Mouse (Mus musculus): ENCODE results near the gene Rab20. TPM values are rescaled to one million over a fixed set of nuclear protein-coding genes. Genes with fewer than 3 reads are reported as not detected.
"Not testable (repeated sequence)": the region's sequence is repeated elsewhere in the genome, so short reads cannot be mapped to it uniquely, and the experiment has no call there.

Rab20 gene
- polyA plus RNA-seq, 1 experiment: 1.2 TPM

DNA sequence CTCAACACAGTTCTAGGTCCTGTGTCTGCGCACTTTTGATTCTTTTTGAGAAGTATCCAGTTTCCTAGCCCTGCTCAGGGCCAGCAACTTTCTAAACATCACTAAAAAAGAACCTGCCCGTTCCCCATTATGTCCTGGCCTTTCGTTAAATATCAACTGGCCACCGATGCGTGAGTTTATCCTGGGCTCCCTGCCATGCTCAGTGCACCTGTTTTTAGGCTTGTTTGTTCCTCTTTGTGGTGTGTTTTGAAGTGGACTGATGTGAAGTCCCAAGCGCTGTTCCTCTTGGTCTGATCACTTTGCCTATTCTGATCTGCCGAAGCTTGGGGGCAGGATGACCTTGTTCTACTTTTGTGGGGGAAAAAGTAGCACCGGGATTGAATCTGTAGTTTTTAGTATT lies 7.2 kb downstream of the Rab20 start:
- no peaks in the 10 kb centered on the region for H3K4me1 ChIP-seq (ENCODE audit: control insufficient read depth, insufficient read depth, low read length)
- H3K4me3 ChIP-seq (ENCODE audit: insufficient read depth, low read length): no peak overlapping the region
- no peak overlapping the region for H3K27ac ChIP-seq (ENCODE audit: insufficient read depth, low read length)
- TF ChIP-seq CTCF (IDR thresholded peaks at IDR 0.05; ENCODE audit: extremely low read depth, insufficient read depth, low read length) (no peak), POLR2A (IDR thresholded peaks at IDR 0.05; ENCODE audit: extremely low read depth, insufficient read depth, low read length) (no peak)

DNA sequence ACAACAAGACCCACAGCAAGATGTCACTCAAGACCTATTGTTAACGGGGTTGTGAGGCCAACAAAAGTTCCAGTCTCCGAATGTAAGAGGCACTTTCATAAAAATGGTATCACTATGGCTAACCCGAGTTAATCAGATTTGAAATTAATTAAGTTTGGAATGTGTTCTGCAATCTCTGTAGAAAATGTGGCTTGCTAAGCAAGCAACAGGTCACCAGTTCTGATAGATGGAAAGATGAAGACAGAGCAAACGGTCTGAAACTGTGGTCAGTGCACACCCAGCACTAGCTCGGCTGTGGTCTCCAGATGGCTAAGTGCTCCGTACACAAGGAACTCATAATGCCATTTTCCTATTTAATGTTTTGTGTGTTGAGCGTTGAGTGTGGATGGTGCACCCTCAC lies 7.8 kb downstream of the Rab20 start:
- no peak overlapping the region for H3K4me3 ChIP-seq (ENCODE audit: insufficient read depth, low read length)
- H3K27ac ChIP-seq (ENCODE audit: insufficient read depth, low read length): no peak overlapping the region
- TF ChIP-seq CTCF (IDR thresholded peaks at IDR 0.05; ENCODE audit: extremely low read depth, insufficient read depth, low read length) (no peak), POLR2A (IDR thresholded peaks at IDR 0.05; ENCODE audit: extremely low read depth, insufficient read depth, low read length) (no peak)
- H3K4me1 ChIP-seq (ENCODE audit: control insufficient read depth, insufficient read depth, low read length): no peaks in the 10 kb centered on the region

DNA sequence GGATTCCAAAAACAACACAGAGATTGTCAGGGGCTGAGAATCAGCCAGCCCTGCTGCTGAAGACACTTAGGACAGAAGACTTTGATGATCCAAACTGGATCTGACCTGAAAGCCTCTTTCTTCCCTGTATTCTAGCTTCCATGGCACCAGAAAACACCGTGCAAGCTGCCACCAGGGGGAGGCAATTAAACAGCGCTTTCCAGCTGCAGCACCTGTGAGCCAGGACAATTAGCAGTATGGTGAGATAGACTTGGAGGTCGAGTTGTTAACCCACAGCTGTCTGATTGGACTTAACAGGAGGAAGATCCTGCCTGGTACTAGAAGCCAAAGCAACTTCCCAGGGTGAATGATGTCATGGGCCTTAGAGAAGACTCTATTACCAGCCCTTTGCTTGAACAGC lies 9.4 kb downstream of the Rab20 start:
- H3K4me1 ChIP-seq (ENCODE audit: control insufficient read depth, insufficient read depth, low read length): no peaks in the 10 kb centered on the region
- TF ChIP-seq POLR2A (IDR thresholded peaks at IDR 0.05; ENCODE audit: extremely low read depth, insufficient read depth, low read length): no peak
- TF ChIP-seq CTCF (IDR thresholded peaks at IDR 0.05; ENCODE audit: extremely low read depth, insufficient read depth, low read length): peak; percentile 56

DNA sequence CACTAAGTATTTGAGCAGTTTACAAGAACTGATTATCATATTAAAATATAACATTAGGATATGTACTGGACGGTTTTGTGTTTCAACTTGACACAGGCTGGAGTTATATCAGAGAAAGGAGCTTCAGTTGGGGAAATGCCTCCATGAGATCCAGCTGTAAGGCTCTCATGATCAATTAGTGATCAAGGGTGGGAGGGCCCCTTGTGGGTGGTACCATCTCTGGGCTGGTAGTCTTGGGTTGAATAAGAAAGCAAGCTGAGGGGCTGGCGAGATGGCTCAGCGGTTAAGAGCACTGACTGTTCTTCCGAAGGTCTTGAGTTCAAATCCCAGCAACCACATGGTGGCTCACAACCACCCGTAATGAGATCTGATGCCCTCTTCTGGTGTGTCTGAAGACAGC lies 12.0 kb downstream of the Rab20 start:
- not testable (repeated sequence) for H3K4me3 ChIP-seq (ENCODE audit: insufficient read depth, low read length); H3K4me1 ChIP-seq (ENCODE audit: control insufficient read depth, insufficient read depth, low read length); H3K27ac ChIP-seq (ENCODE audit: insufficient read depth, low read length)

More for the DNA sequence above, 9.4 kb downstream of the Rab20 start:
- Histone ChIP-seq H3K4me3 (ENCODE audit: insufficient read depth, low read length) (no peak overlapping the region), H3K27ac (ENCODE audit: insufficient read depth, low read length) (no peak overlapping the region)

DNA sequence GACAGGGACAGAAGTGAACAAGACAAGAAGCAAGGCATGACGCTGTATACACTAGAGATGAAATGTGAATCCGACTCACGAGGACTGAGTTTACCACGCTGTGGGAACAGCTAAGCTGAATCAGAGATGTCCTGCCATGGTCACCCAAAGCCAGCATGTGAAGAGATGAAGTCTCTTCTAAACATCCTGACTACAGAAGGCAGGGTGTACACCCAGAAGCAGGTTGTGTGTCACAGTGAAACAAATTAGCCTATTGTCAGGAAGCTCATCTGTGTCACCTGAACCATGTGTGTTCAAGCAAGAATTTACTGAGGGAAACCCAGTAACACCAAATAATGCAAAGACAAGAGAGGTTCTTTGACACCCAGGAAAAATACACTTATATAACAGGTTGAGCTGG lies 12.9 kb downstream of the Rab20 start:
- Histone ChIP-seq H3K27ac (ENCODE audit: insufficient read depth, low read length) (no peak overlapping the region), H3K4me3 (ENCODE audit: insufficient read depth, low read length) (no peak overlapping the region), H3K4me1 (ENCODE audit: control insufficient read depth, insufficient read depth, low read length) (no peaks in the 10 kb centered on the region)
- TF ChIP-seq POLR2A (IDR thresholded peaks at IDR 0.05; ENCODE audit: extremely low read depth, insufficient read depth, low read length) (no peak), CTCF (IDR thresholded peaks at IDR 0.05; ENCODE audit: extremely low read depth, insufficient read depth, low read length) (no peak)

DNA sequence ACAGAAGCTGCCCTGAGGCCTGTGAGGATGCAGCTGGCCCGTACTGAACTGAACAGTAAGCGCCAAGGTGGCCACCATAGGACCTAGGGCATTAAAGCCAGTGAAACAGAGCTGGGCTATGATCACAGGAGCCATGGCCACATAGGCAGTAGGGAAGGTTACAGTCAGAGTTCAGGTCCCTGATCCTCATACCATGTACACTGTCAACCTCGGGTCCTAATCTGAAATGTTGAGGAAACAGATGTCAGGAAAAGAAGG lies 13.9 kb downstream of the Rab20 start:
- no peaks in the 10 kb centered on the region for H3K4me1 ChIP-seq (ENCODE audit: control insufficient read depth, insufficient read depth, low read length)
- no peak for TF ChIP-seq CTCF (IDR thresholded peaks at IDR 0.05; ENCODE audit: extremely low read depth, insufficient read depth, low read length)
- TF ChIP-seq POLR2A (IDR thresholded peaks at IDR 0.05; ENCODE audit: extremely low read depth, insufficient read depth, low read length): no peak
- H3K27ac ChIP-seq (ENCODE audit: insufficient read depth, low read length): no peak overlapping the region
- no peak overlapping the region for H3K4me3 ChIP-seq (ENCODE audit: insufficient read depth, low read length)

DNA sequence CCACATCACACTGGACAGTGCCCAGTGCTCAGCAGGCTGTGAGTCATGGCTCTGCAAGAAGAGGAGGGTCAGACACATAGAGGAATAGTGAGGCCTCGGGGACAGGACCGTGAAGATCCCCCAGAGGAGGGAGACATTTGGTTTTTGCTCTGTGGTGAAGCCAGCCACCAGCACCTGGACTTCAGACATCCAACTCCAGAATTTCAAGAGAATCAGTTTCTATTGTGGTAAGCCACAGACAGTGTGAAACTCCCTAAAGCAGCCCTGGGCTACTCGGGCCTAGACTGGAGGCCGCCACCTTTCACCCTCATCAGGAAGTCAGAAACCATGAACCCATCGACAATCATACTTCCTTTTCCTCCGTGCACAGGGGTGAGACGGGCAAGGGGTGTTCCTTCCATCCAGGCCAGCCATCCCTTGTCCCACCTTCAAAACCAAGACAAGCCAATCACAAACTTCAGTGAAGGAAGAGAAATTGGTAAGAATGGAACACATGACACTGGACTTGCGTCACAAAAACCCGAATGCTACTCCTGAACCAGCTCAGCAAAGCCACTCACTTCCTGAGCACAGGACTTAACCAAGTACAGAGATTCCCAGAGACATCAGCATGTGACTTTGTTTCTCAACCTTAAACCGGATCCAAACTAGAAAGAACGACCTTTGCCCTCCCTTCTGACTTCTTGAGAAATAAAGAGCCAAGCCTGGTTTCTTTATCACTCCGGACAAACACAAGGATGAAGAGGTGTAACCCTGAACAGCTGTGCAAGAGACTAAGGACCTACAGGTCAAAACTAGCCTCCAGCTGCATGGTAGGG lies 14.4 kb downstream of the Rab20 start:
- Histone ChIP-seq H3K4me3 (ENCODE audit: insufficient read depth, low read length) (no peak overlapping the region), H3K27ac (ENCODE audit: insufficient read depth, low read length) (no peak overlapping the region), H3K4me1 (ENCODE audit: control insufficient read depth, insufficient read depth, low read length) (no peaks in the 10 kb centered on the region)
- TF ChIP-seq POLR2A (IDR thresholded peaks at IDR 0.05; ENCODE audit: extremely low read depth, insufficient read depth, low read length) (no peak), CTCF (IDR thresholded peaks at IDR 0.05; ENCODE audit: extremely low read depth, insufficient read depth, low read length) (no peak)

DNA sequence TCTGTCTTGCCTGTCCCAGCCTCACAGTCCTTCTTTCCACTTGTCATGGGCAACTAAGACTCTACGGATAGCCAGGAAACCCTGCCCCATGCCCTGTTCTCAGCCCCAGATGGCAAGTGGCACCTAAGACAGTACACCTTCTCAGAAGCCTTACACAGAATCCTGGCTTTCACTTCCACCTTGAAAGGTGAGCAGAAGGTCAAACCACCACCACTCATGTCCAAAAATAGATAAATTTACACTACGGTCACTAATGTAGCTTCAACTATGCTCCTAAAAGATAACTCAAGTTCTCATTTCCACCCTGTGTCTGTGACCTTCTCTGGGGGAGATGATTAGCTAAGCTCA lies 15.0 kb downstream of the Rab20 start:
- no peak overlapping the region for H3K27ac ChIP-seq (ENCODE audit: insufficient read depth, low read length)
- H3K4me3 ChIP-seq (ENCODE audit: insufficient read depth, low read length): no peak overlapping the region
- H3K4me1 ChIP-seq (ENCODE audit: control insufficient read depth, insufficient read depth, low read length): no peaks in the 10 kb centered on the region
- TF ChIP-seq POLR2A (IDR thresholded peaks at IDR 0.05; ENCODE audit: extremely low read depth, insufficient read depth, low read length) (no peak), CTCF (IDR thresholded peaks at IDR 0.05; ENCODE audit: extremely low read depth, insufficient read depth, low read length) (no peak)

DNA sequence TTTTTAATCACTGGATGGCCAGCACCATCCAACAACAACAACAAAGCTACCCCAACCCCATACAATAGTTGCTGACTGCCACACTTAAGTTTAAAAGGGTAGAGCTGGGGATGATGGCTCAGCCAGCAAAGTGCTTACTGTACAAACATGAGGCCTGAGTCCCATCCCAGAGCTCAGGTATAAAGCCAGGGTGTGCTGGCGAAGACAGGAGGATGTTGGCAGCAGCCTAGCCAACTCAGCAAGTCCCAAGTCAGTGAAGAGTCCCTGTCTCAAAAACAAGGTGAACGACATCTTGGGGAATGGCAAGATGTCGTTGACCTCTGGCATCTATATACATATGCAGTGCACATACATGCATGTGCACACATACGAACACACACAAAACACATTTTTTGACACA lies 15.9 kb downstream of the Rab20 start:
- peaks cover 3% of the 10 kb centered on the region; the same call in 1 of the 2 replicates for H3K4me1 ChIP-seq (ENCODE audit: control insufficient read depth, insufficient read depth, low read length)
- H3K27ac ChIP-seq (ENCODE audit: insufficient read depth, low read length): no peak overlapping the region
- no peak overlapping the region for H3K4me3 ChIP-seq (ENCODE audit: insufficient read depth, low read length)
- no peak for TF ChIP-seq CTCF (IDR thresholded peaks at IDR 0.05; ENCODE audit: extremely low read depth, insufficient read depth, low read length)
- no peak for TF ChIP-seq POLR2A (IDR thresholded peaks at IDR 0.05; ENCODE audit: extremely low read depth, insufficient read depth, low read length)

DNA sequence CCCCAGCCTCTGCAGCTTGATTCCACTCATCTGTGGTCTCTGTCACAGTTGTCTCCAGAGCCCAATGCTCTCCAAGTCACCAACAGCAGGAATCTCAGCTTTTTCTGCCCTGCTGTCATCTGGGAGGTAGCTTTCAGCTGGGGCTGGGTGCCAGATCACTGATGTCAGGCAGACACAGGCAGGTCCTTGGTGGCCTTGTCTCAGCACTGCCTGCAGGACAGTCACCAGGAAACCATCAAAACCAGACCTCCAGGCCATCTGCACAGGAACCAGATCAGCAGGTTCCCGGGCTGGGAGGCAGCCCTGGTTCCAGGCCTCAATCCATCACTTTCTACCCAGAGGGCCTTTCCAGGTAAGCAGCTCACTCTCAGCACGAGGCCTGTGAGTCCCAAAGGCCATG lies 16.7 kb downstream of the Rab20 start:
- TF ChIP-seq POLR2A (IDR thresholded peaks at IDR 0.05; ENCODE audit: extremely low read depth, insufficient read depth, low read length) (no peak), CTCF (IDR thresholded peaks at IDR 0.05; ENCODE audit: extremely low read depth, insufficient read depth, low read length) (no peak)
- H3K4me3 ChIP-seq (ENCODE audit: insufficient read depth, low read length): no peak overlapping the region
- H3K27ac ChIP-seq (ENCODE audit: insufficient read depth, low read length): no peak overlapping the region
- H3K4me1 ChIP-seq (ENCODE audit: control insufficient read depth, insufficient read depth, low read length): peaks cover 3% of the 10 kb centered on the region; the same call in 1 of the 2 replicates
